11 mouse cellular contexts compared by ENCODE assay signal in genomic region chr11:44913806-44914205, GRCm38 (mm10).
"Had no signal": no experiment of that assay in that cellular context is flagged by ENCODE, and none has a peak within 500 bp of the region (broad histone marks: within the 10 kb centered on the region; RNA-seq: fewer than 3 reads in every experiment).

No protein-coding gene starts in this region.

- H3K27me3 ChIP-seq: midbrain, embryonic 12.5 days had no signal

- H3K4me3 ChIP-seq: midbrain, embryonic 12.5 days had no signal

- H3K36me3 ChIP-seq: midbrain, embryonic 12.5 days had no signal

- H3K27ac ChIP-seq: liver, embryonic 14.5 days; midbrain, embryonic 12.5 days had no signal

- DNase-seq: kidney, adult 18-20 months; kidney, postnatal 10 days; kidney, postnatal 4 days; left cerebral cortex, postnatal 4 days; lung, adult 18-20 months; lung, postnatal 14 days; right cerebral cortex, postnatal 25 days; thymus, postnatal 4 days had no signal

- H3K9ac ChIP-seq: liver, embryonic 14.5 days; midbrain, embryonic 12.5 days had no signal

- H3K4me1 ChIP-seq: midbrain, embryonic 12.5 days had no signal

- ATAC-seq: midbrain, embryonic 16.5 days had no signal

- H3K9me3 ChIP-seq: midbrain, embryonic 12.5 days had no signal

- H3K4me2 ChIP-seq: midbrain, embryonic 12.5 days had no signal
